Mouse (Mus musculus): ENCODE measurements around the gene Akna.

Akna gene

GRCm38 (mm10) chr4:63403040-63403959 is at the start of gene Akna:
Akna (minus strand) TSS chr4:63403354.
- peak; percentile 89 for DNase-seq

- DNase-seq = no peak
These were observed 49.4 kb upstream of the Akna start for GRCm38 (mm10) chr4:63452555-63452954.

GRCm38 (mm10) chr4:63450551-63450950 is 47.4 kb upstream of the Akna start:
- DNase-seq = no peak

GRCm38 (mm10) chr4:63444362-63445066 is 41.4 kb upstream of the Akna start:
- no peak for DNase-seq

- DNase-seq = no peak
These were observed 39.9 kb upstream of the Akna start for GRCm38 (mm10) chr4:63443101-63443500.

GRCm38 (mm10) chr4:63441616-63442015 is 38.5 kb upstream of the Akna start:
- no peak for DNase-seq

GRCm38 (mm10) chr4:63440262-63440661 is 37.1 kb upstream of the Akna start:
- DNase-seq = no peak

- DNase-seq = no peak
These were observed 34.8 kb upstream of the Akna start for GRCm38 (mm10) chr4:63437968-63438367.

GRCm38 (mm10) chr4:63437119-63437815 is 34.1 kb upstream of the Akna start:
- no peak for DNase-seq

- DNase-seq = no peak
These were observed 32.2 kb upstream of the Akna start for GRCm38 (mm10) chr4:63435402-63435801.

- no peak for DNase-seq
These were observed 27.9 kb upstream of the Akna start for GRCm38 (mm10) chr4:63431098-63431497.

GRCm38 (mm10) chr4:63430357-63430756 is 27.2 kb upstream of the Akna start:
- DNase-seq = no peak

GRCm38 (mm10) chr4:63426308-63426707 is 23.2 kb upstream of the Akna start:
- DNase-seq = no peak

- no peak for DNase-seq
These were observed 20.7 kb upstream of the Akna start for GRCm38 (mm10) chr4:63423811-63424210.

- DNase-seq = no peak
These were observed 20.1 kb upstream of the Akna start for GRCm38 (mm10) chr4:63423231-63423630.

- no peak for DNase-seq
These were observed 17.2 kb upstream of the Akna start for GRCm38 (mm10) chr4:63420143-63420920.

GRCm38 (mm10) chr4:63418270-63418669 is 15.1 kb upstream of the Akna start:
- DNase-seq = no peak

- peak; percentile 84 for DNase-seq
These were observed 14.3 kb upstream of the Akna start for GRCm38 (mm10) chr4:63417318-63417957.

GRCm38 (mm10) chr4:63414951-63415350 is 11.8 kb upstream of the Akna start:
- peak; percentile 57 for DNase-seq

GRCm38 (mm10) chr4:63411222-63411621 is 8.1 kb upstream of the Akna start:
- no peak for DNase-seq

GRCm38 (mm10) chr4:63410583-63410934 is 7.4 kb upstream of the Akna start:
- peak; percentile 98 for DNase-seq

- peak; percentile 80 for DNase-seq
These were observed 6.9 kb upstream of the Akna start for GRCm38 (mm10) chr4:63409908-63410582.
